Mouse (Mus musculus): Measurements from ENCODE around the gene Chrd. TPM values are rescaled to one million over a fixed set of nuclear protein-coding genes. Genes with fewer than 3 reads are reported as not detected.

The Chrd gene
- total RNA-seq, 2 experiments from 2014 or later: 86.1 to 88.4 TPM

DNA sequence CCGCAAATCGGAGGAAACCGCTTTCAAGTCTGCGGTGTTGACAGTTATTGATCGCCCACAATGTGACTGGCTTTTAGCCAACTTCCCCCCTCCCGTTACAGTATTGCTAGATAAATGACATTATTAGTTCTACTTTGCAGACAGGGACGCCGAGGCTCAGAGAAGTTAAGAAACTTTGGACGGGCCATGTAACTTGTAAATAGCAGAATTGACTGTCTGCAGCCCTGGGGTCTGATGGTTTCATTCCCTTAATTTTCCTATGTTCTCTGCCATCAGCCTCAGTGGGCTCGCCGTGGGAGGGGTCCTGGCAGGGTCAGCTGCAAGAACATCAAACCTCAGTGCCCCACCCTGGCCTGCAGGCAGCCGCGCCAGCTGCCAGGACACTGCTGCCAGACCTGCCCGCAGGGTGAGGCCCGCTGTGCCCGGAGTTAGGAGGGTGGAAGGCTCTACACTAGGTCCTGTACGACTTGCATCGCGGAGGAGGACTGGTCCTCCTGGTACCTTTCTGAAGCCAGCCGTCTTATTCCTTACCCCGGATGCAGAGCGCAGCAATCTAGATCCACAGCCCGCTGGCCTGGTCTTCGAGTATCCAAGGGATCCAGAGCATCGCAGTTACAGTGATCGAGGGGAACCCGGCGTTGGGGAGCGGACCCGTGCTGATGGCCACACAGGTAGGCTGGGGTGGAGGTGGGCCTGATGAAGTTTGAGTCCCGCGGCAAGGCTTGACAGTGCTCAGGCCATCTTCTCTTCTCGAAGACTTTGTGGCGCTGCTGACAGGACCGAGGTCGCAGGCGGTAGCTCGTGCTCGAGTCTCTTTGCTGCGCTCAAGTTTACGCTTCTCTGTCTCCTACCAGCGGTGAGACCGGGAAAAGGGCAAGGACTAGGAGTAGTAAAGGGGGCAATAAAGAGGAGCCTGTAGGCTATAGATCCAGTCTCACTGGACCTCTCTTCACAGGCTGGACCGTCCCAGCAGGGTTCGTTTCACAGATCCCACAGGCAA is 1.1 kb downstream of the Chrd start, which contains the start of gene Thpo:
Thpo (minus strand) TSS at position 781 of the 1,000 bp plus-strand sequence.
- no peak for DNase-seq

DNA sequence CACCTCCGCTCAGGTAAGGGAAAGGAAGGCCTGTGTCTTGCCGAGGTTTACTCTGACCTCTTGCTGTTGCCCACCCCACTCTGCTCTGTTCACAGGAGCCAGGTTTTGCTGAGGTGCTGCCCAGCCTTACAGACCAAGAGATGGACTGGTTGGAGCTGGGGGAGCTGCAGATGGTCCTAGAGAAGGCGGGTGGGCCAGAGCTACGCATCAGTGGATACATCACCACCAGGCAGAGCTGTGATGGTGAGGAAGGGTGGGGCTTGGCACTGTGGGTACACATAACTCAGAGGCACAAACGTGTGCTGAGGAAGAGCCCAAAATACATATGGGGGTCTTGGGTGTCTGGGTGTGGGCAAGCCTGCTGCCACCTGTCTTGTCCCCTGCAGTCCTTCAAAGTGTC is 2.7 kb downstream of the Chrd start:
- DNase-seq: no peak

DNA sequence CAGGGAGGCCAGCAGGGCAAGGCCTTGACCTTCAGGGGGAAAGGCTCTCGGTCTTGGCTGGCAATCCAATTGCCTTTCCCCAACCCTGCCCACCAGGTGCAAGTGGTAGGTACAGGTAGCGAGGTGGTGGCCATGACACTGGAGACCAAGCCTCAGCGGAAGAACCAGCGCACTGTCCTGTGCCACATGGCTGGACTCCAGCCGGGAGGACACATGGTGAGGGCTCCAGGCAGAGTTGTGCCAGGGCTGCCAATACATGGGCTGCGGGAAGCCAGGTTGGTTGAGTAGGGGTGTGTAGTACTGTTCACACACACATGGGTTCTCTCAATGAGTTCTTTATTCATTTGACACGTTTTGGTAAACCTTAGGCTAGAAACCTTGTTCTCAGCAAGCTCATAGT is 3.2 kb downstream of the Chrd start:
- no peak for DNase-seq

DNA sequence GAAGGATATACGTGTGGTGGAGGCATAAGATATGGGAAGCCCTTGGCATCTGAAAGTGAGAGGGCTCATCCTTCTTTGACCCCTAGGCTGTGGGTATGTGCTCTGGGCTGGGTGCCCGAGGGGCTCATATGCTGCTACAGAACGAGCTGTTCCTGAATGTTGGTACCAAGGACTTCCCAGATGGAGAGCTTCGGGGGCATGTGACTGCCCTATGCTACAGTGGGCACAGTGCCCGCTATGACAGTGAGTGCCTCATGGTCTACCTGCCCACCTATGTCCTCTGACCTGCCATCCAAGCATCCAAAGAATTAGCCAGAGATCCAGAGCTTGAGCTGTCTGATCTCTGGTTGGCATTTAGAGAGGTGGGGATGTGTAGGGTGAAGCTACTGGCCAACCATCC is 3.9 kb downstream of the Chrd start:
- DNase-seq: no peak

DNA sequence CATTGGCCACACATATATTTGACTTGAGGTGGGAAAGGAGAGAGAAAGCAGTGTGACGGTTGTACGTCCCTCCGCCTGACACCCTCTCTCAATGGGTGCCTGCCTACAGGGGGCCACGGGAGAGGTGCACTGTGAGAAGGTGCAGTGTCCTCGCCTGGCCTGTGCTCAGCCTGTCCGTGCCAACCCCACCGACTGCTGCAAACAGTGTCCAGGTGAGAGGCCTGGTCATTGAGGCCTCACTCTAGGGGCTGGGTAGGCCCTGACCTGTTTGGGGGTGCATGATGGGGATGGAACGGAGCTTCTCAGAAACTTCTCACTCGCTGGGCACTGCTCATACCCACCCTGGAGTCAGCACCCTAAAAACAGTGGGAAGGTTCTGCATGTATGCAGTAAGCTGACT is 6.9 kb downstream of the Chrd start:
- no peak for DNase-seq

DNA sequence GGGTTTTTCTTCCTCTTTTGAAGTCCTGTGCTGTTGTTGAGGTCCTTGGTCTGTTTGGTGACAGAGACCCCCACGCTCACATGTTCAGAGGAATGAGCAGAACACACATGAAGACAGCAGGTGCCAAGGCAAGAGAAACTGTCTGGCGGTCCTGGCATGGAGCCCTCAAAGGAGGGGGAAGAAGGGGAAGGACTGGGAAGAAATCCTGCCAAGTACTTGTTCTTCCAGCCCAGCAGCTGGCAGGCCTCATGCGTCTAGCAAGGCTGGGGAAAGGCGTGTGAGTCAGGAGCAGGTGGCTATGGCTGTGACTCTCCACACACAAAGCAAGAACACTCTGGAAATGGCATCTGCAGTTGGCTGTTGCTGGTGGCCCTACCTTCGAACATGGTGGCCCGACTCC is 13.7 kb downstream of the Chrd start:
- peak; percentile 65 to 75 for DNase-seq

DNA sequence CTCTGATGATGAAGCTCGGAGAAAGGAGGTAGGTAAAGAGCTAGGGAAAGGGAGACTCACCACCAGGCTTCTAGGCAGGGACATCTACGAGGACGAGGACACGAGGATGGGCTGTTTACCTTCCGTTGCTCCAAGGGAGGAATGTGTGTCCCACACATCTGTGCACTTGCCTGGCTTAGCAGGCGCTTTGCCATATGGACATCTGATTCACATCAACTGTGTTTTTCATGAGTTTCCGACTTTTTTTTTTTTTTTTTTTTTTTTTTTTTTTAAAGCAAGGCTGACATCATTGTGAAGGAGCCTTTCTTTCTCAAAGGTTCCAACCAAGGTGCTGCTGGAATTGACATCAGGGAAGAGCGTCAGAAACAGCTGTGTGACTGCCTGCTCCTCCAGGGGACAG is 17.6 kb downstream of the Chrd start:
- DNase-seq: peak in 1 of 2 experiments; percentile 32

DNA sequence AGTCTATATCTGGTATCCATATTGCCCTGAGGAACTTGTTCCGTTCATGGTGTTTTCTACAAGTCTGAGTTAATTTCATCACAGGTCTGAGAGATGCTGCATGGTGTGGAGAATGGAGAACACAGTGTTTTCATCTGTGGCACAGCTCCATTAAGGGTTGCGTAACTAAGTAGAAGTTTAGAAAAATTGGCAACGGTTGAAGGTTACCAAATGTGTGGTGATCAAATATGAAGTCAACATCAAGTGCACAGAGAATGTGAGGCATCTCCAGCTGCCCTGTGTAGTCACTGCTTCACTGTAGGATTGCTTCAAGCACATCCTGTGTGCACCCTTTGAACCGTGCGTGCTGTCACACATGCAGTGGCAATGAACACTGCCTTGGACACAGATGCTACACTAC is 23.1 kb downstream of the Chrd start:
- no peak for DNase-seq

DNA sequence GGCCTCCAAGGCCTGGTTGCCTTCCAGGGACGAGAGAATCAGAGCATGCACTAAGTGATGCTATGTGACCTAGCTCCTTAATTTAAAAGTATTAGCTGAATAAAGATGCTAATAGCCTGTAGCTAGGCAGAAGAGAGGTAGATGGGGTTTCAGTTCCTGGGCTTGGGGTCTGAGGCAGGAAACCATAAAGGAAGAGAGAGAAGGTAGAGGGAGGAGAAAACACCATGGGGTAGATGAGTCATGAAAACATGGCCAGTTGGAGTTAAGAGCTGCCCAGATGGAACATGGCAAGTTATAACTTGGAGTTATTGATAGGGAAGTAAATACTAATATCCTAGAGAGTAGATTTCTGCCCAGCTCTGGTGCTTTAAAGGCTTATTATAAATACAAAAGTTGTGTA is 24.5 kb downstream of the Chrd start:
- no peak for DNase-seq

DNA sequence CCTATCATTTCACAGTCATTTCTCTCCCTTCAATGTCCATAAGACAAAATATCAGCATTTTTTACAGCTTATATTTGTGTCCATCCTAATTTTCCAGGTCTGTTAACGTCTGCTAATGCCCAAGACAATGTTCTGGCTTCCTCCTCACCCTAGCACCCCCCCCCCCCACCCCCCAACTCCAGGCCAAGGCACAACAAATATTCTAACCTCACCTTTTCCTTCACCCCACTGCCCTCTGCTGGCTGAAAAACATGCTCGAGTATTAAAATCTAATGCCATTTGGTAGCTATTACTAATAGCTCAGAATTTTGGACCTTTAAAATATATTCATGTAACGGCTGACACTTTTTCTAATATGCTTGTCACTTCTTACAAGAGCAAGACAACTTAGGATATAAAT is 28.8 kb downstream of the Chrd start:
- DNase-seq: peak in 1 of 2 experiments; percentile 39

DNA sequence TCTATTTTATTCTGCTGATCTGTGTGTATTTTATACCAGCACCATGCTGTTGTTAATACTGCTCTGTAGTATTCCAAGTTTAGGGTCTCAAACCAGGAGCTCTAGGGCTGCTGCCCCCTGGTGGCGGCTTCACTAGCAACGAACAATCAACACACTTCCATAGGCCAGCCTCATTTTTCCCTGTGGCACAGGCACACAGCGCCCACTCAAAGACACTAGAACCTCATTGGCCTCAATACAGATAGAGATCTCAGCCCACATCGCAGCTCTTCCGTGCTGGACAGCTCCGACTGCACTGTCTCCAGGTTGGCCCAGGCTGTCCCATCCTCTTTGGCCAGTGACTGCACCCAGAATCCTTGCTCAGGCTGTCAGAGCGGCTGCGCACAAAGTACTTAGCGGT is 32.3 kb downstream of the Chrd start:
- DNase-seq: no peak

DNA sequence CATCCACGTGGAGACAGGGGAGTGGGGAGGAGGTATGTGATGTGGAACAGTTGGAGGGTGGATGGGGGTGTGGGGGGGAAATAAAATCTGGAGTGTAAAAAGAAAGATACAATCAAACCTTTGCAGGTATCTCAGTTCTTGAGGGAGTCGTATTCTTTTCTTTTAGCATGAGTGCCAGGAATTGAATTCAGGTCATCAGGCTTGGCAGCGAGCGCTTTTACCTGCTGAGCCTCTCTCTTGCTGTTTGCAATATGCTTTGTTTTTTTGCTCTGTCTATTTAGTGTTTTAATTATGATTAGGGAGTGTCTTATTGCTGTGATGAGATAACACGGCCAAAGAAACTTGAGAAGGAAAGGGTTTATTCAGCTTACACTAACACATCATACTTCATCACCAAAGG is 42.1 kb downstream of the Chrd start:
- DNase-seq: no peak

DNA sequence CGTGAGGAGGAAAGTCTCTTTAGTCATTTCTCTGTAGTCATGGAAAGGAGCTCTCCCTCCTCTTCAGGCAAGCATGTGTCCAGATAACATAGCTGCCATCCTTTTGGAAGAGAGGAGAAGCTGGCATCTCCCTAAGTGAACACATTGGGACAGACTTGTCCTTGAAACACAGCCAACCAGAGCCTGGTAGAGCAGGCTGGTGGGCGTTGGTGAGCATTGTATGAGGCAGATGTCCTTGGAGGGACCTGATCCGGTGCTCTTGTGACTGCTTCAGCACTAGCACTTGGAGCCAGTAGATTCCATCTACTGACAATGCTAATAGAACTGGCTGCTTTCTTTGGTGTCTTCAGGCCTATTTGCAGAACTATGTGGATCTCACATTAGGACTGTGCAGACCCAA is 46.9 kb downstream of the Chrd start:
- DNase-seq: peak; percentile 27 to 31

DNA sequence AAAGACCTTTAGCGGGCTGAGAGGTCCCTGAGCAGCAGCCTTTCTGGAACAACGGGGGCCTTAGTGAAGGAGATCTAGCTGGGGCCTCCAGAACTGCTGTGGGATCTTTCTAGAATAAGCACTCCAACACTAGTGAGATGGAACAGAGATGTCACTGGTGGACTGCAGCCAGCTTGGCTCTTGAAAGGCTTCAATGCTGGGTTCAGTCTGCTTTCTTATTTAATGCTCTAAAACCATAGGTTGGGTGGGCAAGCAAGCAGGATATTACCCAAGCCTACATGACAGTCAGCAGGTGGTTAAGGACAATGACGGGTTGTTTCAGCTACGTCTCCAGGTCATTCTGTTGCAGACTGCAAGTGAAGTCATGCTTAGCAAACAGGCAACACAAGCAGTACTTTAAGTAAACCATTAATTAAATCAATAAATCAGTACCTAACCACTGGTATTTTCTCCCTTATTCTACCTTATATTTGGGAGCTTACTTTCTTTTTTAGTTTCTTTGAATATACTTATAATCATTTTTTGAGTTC is 48.2 kb downstream of the Chrd start:
- no peak for DNase-seq

DNA sequence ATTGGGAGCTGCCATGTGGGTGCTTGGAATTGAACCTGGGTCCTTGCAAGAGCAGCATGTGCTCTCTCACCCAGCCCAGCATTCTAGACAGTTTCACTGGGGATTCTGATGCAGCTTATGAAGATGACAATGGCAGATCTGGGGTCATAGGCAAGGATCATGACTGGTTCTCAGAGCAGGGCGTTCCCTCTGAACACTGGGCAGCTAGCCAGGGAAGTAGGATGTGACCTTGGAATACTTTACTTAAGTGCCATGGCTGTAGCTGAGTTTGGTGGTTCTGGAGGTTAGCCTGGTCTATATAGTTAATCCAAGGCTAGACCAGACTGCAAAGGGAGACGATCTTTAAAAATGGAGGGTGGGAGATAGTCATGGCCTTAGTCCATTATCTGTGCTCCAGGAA is 51.0 kb downstream of the Chrd start:
- DNase-seq: no peak

DNA sequence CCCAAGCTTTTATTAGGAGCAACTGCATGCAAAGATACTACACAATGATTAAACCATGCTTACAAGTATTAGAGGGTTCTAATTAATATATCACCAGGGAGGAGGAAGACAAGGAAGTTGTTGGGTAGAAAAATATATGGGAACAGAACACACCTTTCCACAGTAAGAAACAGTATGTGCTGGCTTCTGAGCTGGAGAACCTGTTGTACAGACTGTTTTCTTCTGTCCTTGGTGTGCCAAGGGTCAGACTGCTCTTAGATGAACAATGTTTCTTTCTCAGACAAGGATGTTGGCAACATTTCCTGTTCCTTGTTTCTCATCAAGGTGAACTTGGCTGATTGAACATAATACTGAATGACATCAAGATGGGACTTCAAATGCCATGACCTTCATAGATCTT is 51.8 kb downstream of the Chrd start:
- no peak for DNase-seq

DNA sequence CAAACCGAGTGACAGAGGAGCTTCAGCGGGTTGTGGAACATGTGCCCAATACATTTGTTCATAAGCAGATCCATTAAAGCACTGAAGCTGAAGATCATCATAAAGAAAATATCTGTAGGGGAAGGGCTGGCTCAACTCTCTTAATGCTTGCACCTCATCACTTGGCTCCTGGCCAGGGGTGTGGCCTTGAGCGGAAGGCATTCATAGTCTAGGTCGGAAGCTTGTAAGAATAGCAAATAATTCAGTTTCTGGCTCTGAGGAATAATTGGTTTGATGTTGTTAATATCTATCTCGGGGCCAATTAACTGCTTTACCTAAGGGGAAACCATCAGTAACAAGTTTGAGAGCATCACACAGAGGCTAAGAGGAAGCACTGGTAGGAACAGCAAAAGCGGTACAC is 53.6 kb downstream of the Chrd start:
- DNase-seq: no peak

DNA sequence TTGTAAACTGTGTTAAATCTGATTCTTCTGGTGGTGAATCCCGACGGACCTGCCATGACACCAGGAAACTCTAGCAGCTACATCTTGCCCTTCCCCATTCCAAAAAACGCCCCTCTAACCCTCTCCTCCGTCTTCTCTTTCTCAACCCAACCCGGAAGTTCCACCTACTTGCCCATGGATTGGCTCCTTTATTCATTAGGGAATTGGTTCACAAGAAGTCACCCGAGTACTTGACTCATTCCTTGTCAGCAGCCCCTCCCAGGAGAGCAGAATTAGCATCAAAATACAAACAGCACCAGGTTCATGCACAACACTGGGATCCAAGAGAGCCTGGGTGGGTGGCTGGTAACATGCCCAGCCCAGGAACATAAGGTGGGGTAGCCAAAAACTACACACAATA is 58.9 kb downstream of the Chrd start:
- DNase-seq: no peak

Other genes with a start within 250 kb of the Chrd start
- gene Eif2b5, start 234.3 kb upstream of the Chrd start, total RNA-seq (2021): 10 to 100 TPM; 49.7 to 50.1 TPM
- 10 to 100 TPM; 57.1 to 64.4 TPM for gene Dvl3, start 216.1 kb upstream of the Chrd start, total RNA-seq (2021)
- 100 to 1,000 TPM; 725 to 748 TPM for gene Ap2m1, start 197.6 kb upstream of the Chrd start, total RNA-seq (2021)
- gene Abcf3, start 184.6 kb upstream of the Chrd start, total RNA-seq (2021): 100 to 1,000 TPM; 104 to 113 TPM
- gene Vwa5b2, start 143.7 kb upstream of the Chrd start, total RNA-seq (2021): 10 to 100 TPM; 21.8 to 23.4 TPM
- gene Eef1akmt4, start 121.5 kb upstream of the Chrd start, total RNA-seq (2021): 1 to 10 TPM; 2.5 to 2.9 TPM
- gene Gm49333, start 121.5 kb upstream of the Chrd start, total RNA-seq (2021): not detected
- gene Alg3, start 121.4 kb upstream of the Chrd start, total RNA-seq (2021): 10 to 100 TPM; 11.9 to 13.2 TPM
- gene Camk2n2, start 111.8 kb upstream of the Chrd start, total RNA-seq (2021): 10 to 100 TPM; 83.0 to 88.3 TPM
- gene Ece2, start 103.3 kb upstream of the Chrd start, total RNA-seq (2021): 10 to 100 TPM; 28.4 to 29.2 TPM
- gene Psmd2, start 81.5 kb upstream of the Chrd start, total RNA-seq (2021): 100 to 1,000 TPM; 212 to 232 TPM
- 100 to 1,000 TPM; 292 to 299 TPM for gene Eif4g1, start 64.8 kb upstream of the Chrd start, total RNA-seq (2021)
- 100 to 1,000 TPM; 415 to 465 TPM for gene Fam131a, start 39.9 kb upstream of the Chrd start, total RNA-seq (2021)
- 10 to 100 TPM; 24.8 to 24.9 TPM for gene Polr2h, start 15.5 kb upstream of the Chrd start, total RNA-seq (2021)
- 10 to 100 TPM; 66.0 to 71.3 TPM for gene Clcn2, start 15.4 kb upstream of the Chrd start, total RNA-seq (2021)
- 10 to 100 TPM; 14.1 to 15.8 TPM for gene Thpo, start 1.4 kb downstream of the Chrd start, total RNA-seq (2021)

All from layer of hippocampus, postnatal 36 days (tissue).